Mouse (Mus musculus): ENCODE results near the gene Cyp2f2. TPM values are rescaled to one million over a fixed set of nuclear protein-coding genes. Genes with fewer than 3 reads are reported as not detected.

Cyp2f2 gene
- not detected in 2 replicates for polyA plus RNA-seq (2016; fragmentation: Nextera tagmentation; extraction: Ambion mirVana)

- Histone ChIP-seq H3K36me3 (no peaks in the 10 kb centered on the region), H3K4me1 (no peaks in the 10 kb centered on the region), H3K27me3 (no peaks in the 10 kb centered on the region), H3K4me3 (no peak within 1 kb of the TSS), H3K9me3 (no peaks in the 10 kb centered on the region), H3K4me2 (replicated peaks) (no peak within 1 kb of the TSS), H3K27ac (replicated peaks) (no peak within 1 kb of the TSS), H3K9ac (replicated peaks) (no peak within 1 kb of the TSS)
- ATAC-seq (ENCODE audit: low FRiP score, low read depth), result no peak
Measured at GRCm38 (mm10) chr7:27119676-27120075, at the start of gene Cyp2f2. Gene Cyp2f2 (plus strand): TSS chr7:27119909.

DNA sequence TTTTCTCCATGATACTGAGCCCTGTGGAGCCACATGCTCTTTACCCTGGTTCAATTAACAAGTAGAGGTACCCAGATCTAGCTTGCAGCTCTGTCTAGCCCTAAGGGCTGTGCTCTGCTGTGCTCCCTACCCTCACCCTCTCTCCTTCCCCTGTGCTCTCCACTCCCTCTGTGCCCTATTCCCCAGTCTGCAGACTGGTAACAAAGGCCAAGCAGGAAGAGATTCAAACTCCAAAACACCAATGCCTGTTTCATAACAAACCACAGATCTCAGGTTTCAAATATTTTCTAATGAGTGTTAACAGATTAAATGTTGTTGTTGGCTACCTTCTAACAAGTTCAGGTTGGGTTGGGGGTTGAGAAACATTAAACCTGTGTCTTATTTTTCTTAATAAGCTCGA, 41.1 kb upstream of the Cyp2f2 start:
- no peak overlapping the region for H3K4me3 ChIP-seq
- no peak overlapping the region for H3K4me2 ChIP-seq (replicated peaks)
- H3K36me3 ChIP-seq, result no peaks in the 10 kb centered on the region
- no peak for ATAC-seq (ENCODE audit: low FRiP score, low read depth)
- H3K27me3 ChIP-seq, result no peaks in the 10 kb centered on the region
- no peak overlapping the region for H3K27ac ChIP-seq (replicated peaks)
- H3K4me1 ChIP-seq, result no peaks in the 10 kb centered on the region
- no peak overlapping the region for H3K9ac ChIP-seq (replicated peaks)
- 59% methylated on average over 1 of the region's 1 CpGs for WGBS
- H3K9me3 ChIP-seq, result no peaks in the 10 kb centered on the region; the same call in 1 of the 2 replicates

DNA sequence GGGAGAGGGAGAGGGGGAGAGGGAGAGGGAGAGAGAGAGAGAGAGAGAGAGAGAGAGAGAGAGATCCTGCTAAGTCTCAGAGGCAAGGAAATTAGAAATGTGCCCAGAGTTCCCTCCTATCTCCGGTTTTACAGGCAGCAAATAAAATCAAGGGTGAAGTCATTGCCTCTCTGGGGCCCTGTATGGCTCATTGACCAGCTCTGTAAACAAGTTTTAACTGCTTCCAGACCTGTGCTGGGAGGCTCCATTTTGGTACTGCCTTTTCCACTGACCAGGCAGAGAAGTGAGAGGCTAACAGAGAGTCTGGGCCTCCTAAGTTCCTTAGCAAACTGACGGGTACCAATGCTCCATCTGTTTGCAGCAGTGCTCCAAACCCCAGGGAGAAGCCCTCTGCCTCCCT, 38.1 kb upstream of the Cyp2f2 start:
- 83% methylated on average over 2 of the region's 2 CpGs for WGBS
- H3K4me3 ChIP-seq, result no peak overlapping the region
- H3K9me3 ChIP-seq, result no peaks in the 10 kb centered on the region; the same call in 1 of the 2 replicates
- H3K4me1 ChIP-seq, result no peaks in the 10 kb centered on the region
- ATAC-seq (ENCODE audit: low FRiP score, low read depth), result no peak
- H3K9ac ChIP-seq (replicated peaks), result no peak overlapping the region
- no peak overlapping the region for H3K27ac ChIP-seq (replicated peaks)
- no peak overlapping the region for H3K4me2 ChIP-seq (replicated peaks)
- H3K27me3 ChIP-seq, result no peaks in the 10 kb centered on the region
- H3K36me3 ChIP-seq, result no peaks in the 10 kb centered on the region

GRCm38 (mm10) chr7:27091039-27091438, 28.7 kb upstream of the Cyp2f2 start:
- Histone ChIP-seq H3K27me3 (no peaks in the 10 kb centered on the region), H3K9ac (replicated peaks) (no peak overlapping the region), H3K4me2 (replicated peaks) (no peak overlapping the region), H3K9me3 (no peaks in the 10 kb centered on the region), H3K4me1 (no peaks in the 10 kb centered on the region), H3K36me3 (no peaks in the 10 kb centered on the region), H3K4me3 (no peak overlapping the region), H3K27ac (replicated peaks) (no peak overlapping the region)
- ATAC-seq (ENCODE audit: low FRiP score, low read depth), result no peak
- WGBS, result 81% methylated on average over 4 of the region's 4 CpGs

- WGBS, result 79% methylated on average over 7 of the region's 7 CpGs
- H3K4me1 ChIP-seq, result no peaks in the 10 kb centered on the region
- H3K9me3 ChIP-seq, result no peaks in the 10 kb centered on the region
- H3K4me3 ChIP-seq, result no peak overlapping the region
- ATAC-seq (ENCODE audit: low FRiP score, low read depth), result no peak
- no peaks in the 10 kb centered on the region for H3K36me3 ChIP-seq
- no peak overlapping the region for H3K4me2 ChIP-seq (replicated peaks)
- no peaks in the 10 kb centered on the region for H3K27me3 ChIP-seq
- no peak overlapping the region for H3K9ac ChIP-seq (replicated peaks)
- H3K27ac ChIP-seq (replicated peaks), result no peak overlapping the region
Measured at GRCm38 (mm10) chr7:27092038-27092703, 27.5 kb upstream of the Cyp2f2 start.

DNA sequence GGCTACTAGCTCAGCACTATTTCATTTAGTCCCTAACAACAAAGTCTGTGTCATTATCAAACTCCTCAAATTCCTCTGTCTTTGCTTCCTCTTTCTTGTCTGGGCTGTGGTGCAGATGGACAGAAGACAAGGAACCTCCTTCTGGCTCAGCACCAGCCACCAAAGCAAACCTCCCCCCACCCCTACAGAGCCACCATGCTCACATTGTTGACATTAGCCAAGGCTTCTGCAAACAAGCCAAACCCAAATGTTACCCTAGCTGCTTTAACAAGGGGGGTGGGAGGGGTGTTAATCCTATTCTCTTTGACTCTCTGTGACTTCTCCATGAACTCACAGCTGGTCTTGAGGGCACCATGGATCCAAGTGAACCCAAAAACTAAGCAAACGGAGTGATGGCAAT, 26.8 kb upstream of the Cyp2f2 start:
- H3K36me3 ChIP-seq, result no peaks in the 10 kb centered on the region
- ATAC-seq (ENCODE audit: low FRiP score, low read depth), result no peak

GRCm38 (mm10) chr7:27104882-27105281, 14.8 kb upstream of the Cyp2f2 start:
- no peaks in the 10 kb centered on the region for H3K36me3 ChIP-seq
- H3K9me3 ChIP-seq, result no peaks in the 10 kb centered on the region; the same call in 1 of the 2 replicates
- H3K9ac ChIP-seq (replicated peaks), result no peak overlapping the region
- 80% methylated on average over 5 of the region's 5 CpGs for WGBS
- no peaks in the 10 kb centered on the region for H3K27me3 ChIP-seq
- ATAC-seq (ENCODE audit: low FRiP score, low read depth), result no peak
- no peaks in the 10 kb centered on the region for H3K4me1 ChIP-seq
- no peak overlapping the region for H3K4me3 ChIP-seq
- H3K4me2 ChIP-seq (replicated peaks), result no peak overlapping the region
- no peak overlapping the region for H3K27ac ChIP-seq (replicated peaks)

More for the DNA sequence above, 26.8 kb upstream of the Cyp2f2 start:
- Histone ChIP-seq H3K4me2 (replicated peaks) (no peak overlapping the region), H3K4me3 (no peak overlapping the region), H3K9me3 (no peaks in the 10 kb centered on the region), H3K27me3 (no peaks in the 10 kb centered on the region), H3K27ac (replicated peaks) (no peak overlapping the region), H3K9ac (replicated peaks) (no peak overlapping the region), H3K4me1 (no peaks in the 10 kb centered on the region)
- WGBS, result 56% methylated on average over 1 of the region's 1 CpGs

DNA sequence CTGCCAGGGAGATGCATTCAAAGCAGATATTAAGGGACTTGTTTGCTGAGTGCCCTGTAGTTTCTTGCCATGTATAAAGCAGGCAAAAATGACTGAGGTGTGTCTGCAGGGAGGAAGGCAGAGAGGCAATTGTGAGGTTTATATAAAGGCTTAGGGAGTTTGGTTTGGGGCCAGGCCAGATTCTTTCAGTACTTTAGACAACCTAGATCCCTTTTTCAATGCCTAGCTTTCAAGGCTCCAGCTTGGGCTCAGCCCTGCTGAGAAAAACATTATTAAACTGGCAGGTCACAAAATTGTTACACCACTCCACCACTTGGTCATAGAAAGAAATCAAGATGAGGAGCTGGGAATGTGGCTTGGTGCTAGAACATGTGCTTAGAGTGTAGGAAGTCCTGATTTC, 9.4 kb upstream of the Cyp2f2 start:
- no peak overlapping the region for H3K4me2 ChIP-seq (replicated peaks)

GRCm38 (mm10) chr7:27111038-27111437, 8.7 kb upstream of the Cyp2f2 start:
- Histone ChIP-seq H3K36me3 (no peaks in the 10 kb centered on the region), H3K9me3 (0 out of 2 replicates have a peak, but pooled peaks cover 2% of the 10 kb centered on the region), H3K27ac (replicated peaks) (no peak overlapping the region), H3K4me1 (no peaks in the 10 kb centered on the region), H3K27me3 (no peaks in the 10 kb centered on the region), H3K9ac (replicated peaks) (no peak overlapping the region), H3K4me3 (no peak overlapping the region), H3K4me2 (replicated peaks) (no peak overlapping the region)
- 83% methylated on average over 1 of the region's 1 CpGs for WGBS
- no peak for ATAC-seq (ENCODE audit: low FRiP score, low read depth)

More for the DNA sequence above, 9.4 kb upstream of the Cyp2f2 start:
- no peaks in the 10 kb centered on the region for H3K4me1 ChIP-seq
- no peak for ATAC-seq (ENCODE audit: low FRiP score, low read depth)
- H3K9ac ChIP-seq (replicated peaks), result no peak overlapping the region
- H3K4me3 ChIP-seq, result no peak overlapping the region
- no peaks in the 10 kb centered on the region for H3K27me3 ChIP-seq
- H3K27ac ChIP-seq (replicated peaks), result no peak overlapping the region
- H3K9me3 ChIP-seq, result 0 out of 2 replicates have a peak, but pooled peaks cover 2% of the 10 kb centered on the region
- H3K36me3 ChIP-seq, result no peaks in the 10 kb centered on the region

DNA sequence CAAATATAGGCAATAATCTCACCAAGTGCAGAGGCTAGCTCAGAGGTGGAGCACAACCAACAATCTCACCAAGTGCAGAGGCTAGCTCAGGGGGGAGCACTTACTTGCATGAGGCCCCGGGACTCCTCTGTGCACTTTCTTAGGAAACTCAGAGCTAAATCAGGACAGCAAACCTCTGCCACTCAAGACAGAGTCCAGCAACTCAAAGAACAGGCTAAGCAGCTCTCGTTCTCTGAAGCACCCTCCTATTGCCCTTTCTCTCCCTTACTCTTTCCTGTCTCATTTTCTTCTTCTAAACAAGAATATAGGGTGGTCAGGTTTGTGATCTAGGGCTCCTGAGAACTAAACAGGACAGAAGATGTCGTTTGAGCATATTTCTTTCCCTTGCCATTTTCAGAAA, 7.7 kb upstream of the Cyp2f2 start:
- no peak overlapping the region for H3K4me2 ChIP-seq (replicated peaks)
- H3K27ac ChIP-seq (replicated peaks), result no peak overlapping the region
- no peak overlapping the region for H3K9ac ChIP-seq (replicated peaks)
- H3K9me3 ChIP-seq, result 0 out of 2 replicates have a peak, but pooled peaks cover 2% of the 10 kb centered on the region
- no peak overlapping the region for H3K4me3 ChIP-seq
- 74% methylated on average over 3 of the region's 3 CpGs for WGBS
- no peaks in the 10 kb centered on the region for H3K27me3 ChIP-seq
- no peaks in the 10 kb centered on the region for H3K4me1 ChIP-seq
- no peak for ATAC-seq (ENCODE audit: low FRiP score, low read depth)
- no peaks in the 10 kb centered on the region for H3K36me3 ChIP-seq

GRCm38 (mm10) chr7:27118033-27118511, 1.6 kb upstream of the Cyp2f2 start:
- no peak for ATAC-seq (ENCODE audit: low FRiP score, low read depth)
- no peak overlapping the region for H3K27ac ChIP-seq (replicated peaks)
- WGBS, result 71% methylated on average over 4 of the region's 4 CpGs

DNA sequence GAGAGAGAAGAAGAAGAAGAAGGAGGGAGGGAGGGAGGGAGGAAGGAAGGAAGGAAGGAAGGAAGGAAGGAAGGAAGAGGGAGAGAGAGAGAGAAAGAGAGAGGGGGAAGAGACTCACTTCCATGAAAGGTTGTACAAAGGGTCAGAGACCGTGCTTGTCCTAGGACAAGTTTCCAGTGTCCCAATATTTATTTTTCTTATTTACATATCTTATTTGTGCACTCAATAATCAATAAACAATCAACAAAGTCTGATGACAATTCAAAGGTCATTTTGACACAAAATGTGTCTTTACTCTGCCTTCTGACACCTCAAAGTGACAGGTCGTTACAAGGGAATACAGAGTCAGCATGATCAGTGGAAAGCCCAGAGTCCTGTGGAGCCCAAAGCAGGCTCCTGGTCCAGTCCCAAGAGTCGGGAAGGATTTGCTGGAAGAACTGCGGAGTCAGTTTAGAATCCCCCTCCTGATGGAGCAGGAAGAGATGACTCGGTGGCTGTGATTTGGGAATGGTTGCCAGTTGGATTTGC, 4.7 kb downstream of the Cyp2f2 start:
- Histone ChIP-seq H3K9me3 (no peaks in the 10 kb centered on the region), H3K4me2 (replicated peaks) (no peak overlapping the region), H3K4me1 (no peaks in the 10 kb centered on the region), H3K27ac (replicated peaks) (no peak overlapping the region), H3K9ac (replicated peaks) (no peak overlapping the region), H3K27me3 (no peaks in the 10 kb centered on the region), H3K36me3 (no peaks in the 10 kb centered on the region), H3K4me3 (no peak overlapping the region)
- WGBS, result 78% methylated on average over 5 of the region's 5 CpGs
- ATAC-seq (ENCODE audit: low FRiP score, low read depth), result no peak

More at GRCm38 (mm10) chr7:27118033-27118511, 1.6 kb upstream of the Cyp2f2 start:
- Histone ChIP-seq H3K9me3 (no peaks in the 10 kb centered on the region), H3K4me1 (no peaks in the 10 kb centered on the region), H3K9ac (replicated peaks) (no peak overlapping the region), H3K4me2 (replicated peaks) (no peak overlapping the region), H3K4me3 (no peak overlapping the region), H3K36me3 (no peaks in the 10 kb centered on the region), H3K27me3 (no peaks in the 10 kb centered on the region)

Measured in midbrain, embryonic 12.5 days (tissue).